Comparison of ENCODE assay signal across 8 mouse cellular contexts in genomic region chr10:127512307-127512666, GRCm38 (mm10). TPM values are rescaled to one million over a fixed set of nuclear protein-coding genes. Genes with fewer than 3 reads are reported as not detected.
DNase-seq lines count a peak whose midpoint lies in the region; ATAC-seq and TF ChIP-seq lines count a peak whose summit lies in the region.

No protein-coding gene starts in this region.

- no peaks in the 10 kb centered on the region for H3K36me3 ChIP-seq in kidney, adult 2 months (ENCODE audit: control insufficient read depth, insufficient read depth, low read length)
- H3K36me3 ChIP-seq in hindbrain, embryonic 14.5 days (replicated peaks; ENCODE audit: control insufficient read depth, insufficient read depth), result no peaks in the 10 kb centered on the region
- H3K36me3 ChIP-seq in midbrain, embryonic 13.5 days, result no peaks in the 10 kb centered on the region

- no peak for DNase-seq in kidney, adult 2 months
- no peak for DNase-seq in kidney, postnatal 10 days
- no peak for DNase-seq in hindbrain, embryonic 14.5 days (ENCODE audit: low spot score)
- DNase-seq in gastrocnemius, postnatal 4 days (ENCODE audit: low spot score in 2 of 2), result no peak
- DNase-seq in layer of hippocampus, postnatal 25 days (ENCODE audit: extremely low spot score in 1 of 2, low spot score in 1 of 2), result no peak
- no peak for DNase-seq in layer of hippocampus, adult 9-10 months (ENCODE audit: low spot score)

- no peak for ATAC-seq in hindbrain, embryonic 14.5 days (ENCODE audit: low FRiP score)
- no peak for ATAC-seq in midbrain, embryonic 13.5 days

- H3K4me1 ChIP-seq in kidney, adult 2 months (ENCODE audit: control insufficient read depth, insufficient read depth, low read length), result peaks cover 12% of the 10 kb centered on the region; the same call in 1 of the 2 replicates
- H3K4me1 ChIP-seq in brown adipose tissue, adult 24 weeks (ENCODE audit: control insufficient read depth, insufficient read depth, insufficient read length, low read length), result no peaks in the 10 kb centered on the region; the same call in 1 of the 2 replicates
- peaks cover 68% of the 10 kb centered on the region for H3K4me1 ChIP-seq in hindbrain, embryonic 14.5 days (replicated peaks; ENCODE audit: control insufficient read depth, insufficient read depth, low read length)
- peaks cover 96% of the 10 kb centered on the region for H3K4me1 ChIP-seq in midbrain, embryonic 13.5 days (replicated peaks)

- 7% methylated on average over 7 of the region's 7 CpGs for WGBS in kidney, adult 2 months
- whole genome bisulfite sequencing in hindbrain, embryonic 14.5 days, result 4% methylated on average over 7 of the region's 7 CpGs
- WGBS in midbrain, embryonic 13.5 days, result 1% methylated on average over 7 of the region's 7 CpGs

- peak overlapping the region; percentile 75 for H3K4me2 ChIP-seq in hindbrain, embryonic 14.5 days (replicated peaks)
- peak overlapping the region; percentile 82 for H3K4me2 ChIP-seq in midbrain, embryonic 13.5 days (replicated peaks)

- TF ChIP-seq CTCF in kidney, adult 2 months (conservative IDR thresholded peaks at IDR 0.05; ENCODE audit: insufficient read depth, insufficient read length, low read depth, low read length), result no peak

- H3K9me3 ChIP-seq in hindbrain, embryonic 14.5 days (ENCODE audit: control insufficient read depth, low read length), result no peaks in the 10 kb centered on the region
- H3K9me3 ChIP-seq in midbrain, embryonic 13.5 days, result no peaks in the 10 kb centered on the region

- no peak overlapping the region for H3K27ac ChIP-seq in kidney, adult 2 months (ENCODE audit: insufficient read depth, low read depth, low read length)
- H3K27ac ChIP-seq in brown adipose tissue, adult 24 weeks (replicated peaks; ENCODE audit: low read depth, low read length), result no peak overlapping the region
- peak overlapping the region; percentile 97 for H3K27ac ChIP-seq in hindbrain, embryonic 14.5 days
- H3K27ac ChIP-seq in midbrain, embryonic 13.5 days, result peak overlapping the region; percentile 97

- H3K9ac ChIP-seq in hindbrain, embryonic 14.5 days, result peak overlapping the region; percentile 61
- peak overlapping the region; percentile 70 for H3K9ac ChIP-seq in midbrain, embryonic 13.5 days (replicated peaks)

- 0 out of 2 replicates have a peak, but pooled peaks cover 1% of the 10 kb centered on the region for H3K27me3 ChIP-seq in kidney, adult 2 months (replicated peaks; ENCODE audit: control insufficient read depth, insufficient read depth, low read length)
- H3K27me3 ChIP-seq in hindbrain, embryonic 14.5 days (ENCODE audit: control insufficient read depth, insufficient read depth, low read length), result no peaks in the 10 kb centered on the region
- H3K27me3 ChIP-seq in midbrain, embryonic 13.5 days, result peaks cover 36% of the 10 kb centered on the region

- TF ChIP-seq POLR2A in kidney, adult 2 months (IDR thresholded peaks at IDR 0.05; ENCODE audit: low read depth, low read length), result no peak

- H3K4me3 ChIP-seq in kidney, adult 2 months (ENCODE audit: insufficient read depth, low read depth, low read length), result peak overlapping the region; percentile 33; the same call in 1 of the 2 replicates
- H3K4me3 ChIP-seq in brown adipose tissue, adult 24 weeks (ENCODE audit: insufficient read depth, low read depth, low read length), result peak overlapping the region; percentile 56
- H3K4me3 ChIP-seq in hindbrain, embryonic 14.5 days (replicated peaks; ENCODE audit: low read length), result peak overlapping the region; percentile 30
- peak overlapping the region; percentile 45 for H3K4me3 ChIP-seq in midbrain, embryonic 13.5 days (replicated peaks)

RNA-seq across cellular contexts. Expression of gene Ndufa4l2, which starts 2.5 kb away (rescaled TPM):
- 24.4 and 27.4 TPM in 2 replicates for polyA plus RNA-seq in kidney, adult 2 months (2012; rRNA removed)
- polyA plus RNA-seq in brown adipose tissue, adult 24 weeks (2012; ENCODE audit: insufficient read depth, insufficient read length, missing spikeins), result 13.0 and 14.5 TPM in 2 replicates
- 12.7 and 18.0 TPM in 2 replicates for polyA plus RNA-seq in hindbrain, embryonic 14.5 days (2014; fragmentation: Nextera tagmentation; extraction: Ambion mirVana)
- 11.5 and 13.8 TPM in 2 replicates for polyA plus RNA-seq in midbrain, embryonic 13.5 days (2015; fragmentation: Nextera tagmentation; extraction: Ambion mirVana)
- total RNA-seq in gastrocnemius, postnatal 4 days (2021), result 10 to 100 TPM; 23.6 to 24.1 TPM
- total RNA-seq in layer of hippocampus, postnatal 25 days (2021), result 1 to 10 TPM; 4.1 to 6.7 TPM

RNA-seq across cellular contexts. Expression of gene Shmt2, which starts 10.0 kb away (rescaled TPM):
- 232 and 274 TPM in 2 replicates for polyA plus RNA-seq in kidney, adult 2 months (2012; rRNA removed)
- polyA plus RNA-seq in brown adipose tissue, adult 24 weeks (2012; ENCODE audit: insufficient read depth, insufficient read length, missing spikeins), result 15.5 and 16.7 TPM in 2 replicates
- 45.6 and 47.4 TPM in 2 replicates for polyA plus RNA-seq in hindbrain, embryonic 14.5 days (2014; fragmentation: Nextera tagmentation; extraction: Ambion mirVana)
- 54.3 and 56.2 TPM in 2 replicates for polyA plus RNA-seq in midbrain, embryonic 13.5 days (2015; fragmentation: Nextera tagmentation; extraction: Ambion mirVana)
- total RNA-seq in gastrocnemius, postnatal 4 days (2021), result 10 to 100 TPM; 34.6 to 34.8 TPM
- total RNA-seq in layer of hippocampus, postnatal 25 days (2021), result 10 to 100 TPM; 29.5 to 31.8 TPM

RNA-seq across cellular contexts. Expression of gene Stac3, which starts 10.8 kb away (rescaled TPM):
- 1.2 and 3.0 TPM in 2 replicates for polyA plus RNA-seq in kidney, adult 2 months (2012; rRNA removed)
- 3.8 and 4.8 TPM in 2 replicates for polyA plus RNA-seq in brown adipose tissue, adult 24 weeks (2012; ENCODE audit: insufficient read depth, insufficient read length, missing spikeins)
- polyA plus RNA-seq in hindbrain, embryonic 14.5 days (2014; fragmentation: Nextera tagmentation; extraction: Ambion mirVana), result 0.60 TPM in 1 of 2 replicates, not detected in the other
- 1.6 and 2.3 TPM in 2 replicates for polyA plus RNA-seq in midbrain, embryonic 13.5 days (2015; fragmentation: Nextera tagmentation; extraction: Ambion mirVana)
- total RNA-seq in gastrocnemius, postnatal 4 days (2021), result 100 to 1,000 TPM; 167 to 205 TPM
- total RNA-seq in layer of hippocampus, postnatal 25 days (2021), result 1 to 10 TPM; 2.4 to 4.6 TPM

RNA-seq across cellular contexts. Expression of gene Nxph4, which starts 22.1 kb away (rescaled TPM):
- polyA plus RNA-seq in kidney, adult 2 months (2012; rRNA removed), result 2.0 and 2.2 TPM in 2 replicates
- not detected in 2 replicates for polyA plus RNA-seq in brown adipose tissue, adult 24 weeks (2012; ENCODE audit: insufficient read depth, insufficient read length, missing spikeins)
- 94.1 and 105 TPM in 2 replicates for polyA plus RNA-seq in hindbrain, embryonic 14.5 days (2014; fragmentation: Nextera tagmentation; extraction: Ambion mirVana)
- polyA plus RNA-seq in midbrain, embryonic 13.5 days (2015; fragmentation: Nextera tagmentation; extraction: Ambion mirVana), result 78.8 and 83.9 TPM in 2 replicates
- 1 to 10 TPM; 1.9 to 2.2 TPM for total RNA-seq in gastrocnemius, postnatal 4 days (2021)
- total RNA-seq in layer of hippocampus, postnatal 25 days (2021), result 1 to 10 TPM; 1.9 to 2.1 TPM

Comparison
In these comparisons a context has a peak if more than half of its experiments do, and no peak if none do; other contexts are left out.
1. H3K27ac ChIP-seq: peak in hindbrain, embryonic 14.5 days (single experiment) and midbrain, embryonic 13.5 days (single experiment); none in kidney, adult 2 months (single experiment) and brown adipose tissue, adult 24 weeks (single experiment).
2. Peak in every context shown above with its lines, with median percentiles within 50 percentile points of each other: H3K4me3 ChIP-seq.